Mouse (Mus musculus) liver, adult 2 months (tissue): ENCODE data around the gene Dhrs13.

Experiments used
- CTCF ChIP-seq: fragments of 200-500 bp; IDR thresholded peaks from 2 replicates; pipeline ENCODE4 v1.5.1; 2011; ENCODE audit warnings: low read depth, low read length, control low read depth
- POLR2A ChIP-seq: fragments of 200-500 bp; IDR thresholded peaks from 2 replicates; pipeline ENCODE4 v1.6.1; 2011; ENCODE audit warnings: low read length, control low read depth; ENCODE audit not compliant: insufficient read depth; ENCODE audit errors: extremely low read depth

DNA sequence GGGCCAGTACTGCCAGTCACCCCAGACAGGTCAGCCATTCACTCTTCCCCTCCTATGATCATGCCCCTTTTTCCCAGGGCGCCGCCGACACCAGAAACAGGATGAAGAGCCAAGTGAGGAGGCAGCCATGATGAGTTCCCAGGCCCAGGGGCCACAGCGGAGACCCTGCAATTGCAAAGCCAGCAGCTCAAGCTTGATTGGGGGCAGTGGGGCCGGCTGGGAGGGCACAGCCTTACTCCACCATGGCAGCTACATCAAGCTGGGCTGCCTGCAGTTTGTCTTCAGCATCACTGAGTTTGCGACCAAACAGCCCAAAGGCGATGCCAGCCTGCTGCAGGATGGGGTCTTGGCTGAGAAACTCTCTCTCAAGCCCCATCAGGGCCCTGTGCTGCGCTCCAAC is 2.8 kb upstream of the Dhrs13 start:
- TF ChIP-seq CTCF (no peak), POLR2A (no peak)
